20 mouse cellular contexts compared by ENCODE assay signal in the genomic region with DNA sequence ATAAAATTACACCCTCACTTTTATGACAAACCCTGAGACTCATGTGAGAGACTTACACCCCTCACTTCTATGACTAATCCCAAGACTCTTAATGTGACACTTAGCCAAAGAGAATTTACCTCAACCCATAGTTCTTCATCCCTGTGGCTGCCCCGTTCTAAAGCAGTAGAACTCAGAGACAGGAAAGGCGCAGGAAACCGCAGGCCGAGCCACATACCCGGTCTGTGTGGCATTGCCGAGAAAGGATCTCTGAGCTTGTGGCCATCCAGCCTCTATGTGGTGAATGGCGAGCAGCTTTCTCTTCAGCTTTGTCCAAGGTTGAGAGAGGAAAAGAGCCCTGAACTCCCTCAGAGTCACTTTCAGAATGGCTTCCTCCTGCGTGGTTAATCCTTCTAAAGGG.
A peak's percentile ranks its signal among the peaks of the same experiment; 100 is the strongest.
DNase-seq lines count a peak whose midpoint lies in the region; ATAC-seq and TF ChIP-seq lines count a peak whose summit lies in the region.
"Had no signal": no experiment of that assay in that cellular context is flagged by ENCODE, and none has a peak within 500 bp of the region (broad histone marks: within the 10 kb centered on the region; RNA-seq: fewer than 3 reads in every experiment).

No protein-coding gene starts in this region.

- TF ChIP-seq POLR2A in thymus, adult 2 months (IDR thresholded peaks at IDR 0.05; ENCODE audit: control insufficient read depth, extremely low read depth, insufficient read depth, low read length, poor library complexity): no peak

- ATAC-seq in common myeloid progenitor, adult 5-6 weeks (replicated peaks; ENCODE audit: low read depth, poor library complexity, severe bottlenecking): peak; percentile 85
- peak; percentile 70 for ATAC-seq in megakaryocyte progenitor cell, adult 5-6 weeks (replicated peaks; ENCODE audit: poor library complexity)
- ATAC-seq: forebrain, embryonic 16.5 days; inflammation-experienced regulatory T-cells, adult 6 months; lung, postnatal 0 days; midbrain, embryonic 16.5 days had no signal

- H3K4me3 ChIP-seq in gastrocnemius, adult 2 months: no peak overlapping the region
- H3K4me3 ChIP-seq in thymus, adult 2 months (ENCODE audit: control insufficient read depth, insufficient read depth, low read length): no peak overlapping the region
- H3K4me3 ChIP-seq: embryonic facial prominence, embryonic 15.5 days; limb, embryonic 12.5 days; liver, embryonic 15.5 days had no signal

- intact Hi-C loops in gastrocnemius, adult 2 months (cut with DNase I): no loop called here

- DNase-seq in gastrocnemius, adult 2 months: no peak
- no peak for DNase-seq in gastrocnemius, adult 8-10 months (ENCODE audit: low spot score in 2 of 2)
- peak; percentile 5 for DNase-seq in thymus, adult 2 months
- DNase-seq in thymus, postnatal 0 days (ENCODE audit: low spot score): no peak
- no peak for DNase-seq in spleen, postnatal 10 days (ENCODE audit: low spot score in 2 of 2)
- no peak for DNase-seq in cerebellum, adult 9-11 months
- DNase-seq: cerebellum, adult 11-12 months; cerebellum, postnatal 25 days; heart, postnatal 4 days; layer of hippocampus, adult 9-11 months; retina, postnatal 1 day had no signal

- H3K4me1 ChIP-seq in thymus, adult 2 months (replicated peaks; ENCODE audit: control insufficient read depth, insufficient read depth, low read length): 0 out of 2 replicates have a peak, but pooled peaks cover 2% of the 10 kb centered on the region
- H3K4me1 ChIP-seq: limb, embryonic 12.5 days; liver, embryonic 15.5 days had no signal

- TF ChIP-seq CTCF in gastrocnemius, adult 2 months (IDR thresholded peaks at IDR 0.05): no peak
- TF ChIP-seq CTCF in thymus, adult 2 months (IDR thresholded peaks at IDR 0.05; ENCODE audit: borderline replicate concordance, control insufficient read depth, extremely low read depth, insufficient read depth, low read length, poor library complexity): no peak

- 6% methylated on average over 8 of the region's 8 CpGs for WGBS in thymus, adult 2 months

- no peaks in the 10 kb centered on the region for H3K27me3 ChIP-seq in thymus, adult 2 months (ENCODE audit: control insufficient read depth, insufficient read depth, low read length)
- H3K27me3 ChIP-seq: embryonic facial prominence, embryonic 15.5 days; limb, embryonic 12.5 days; liver, embryonic 15.5 days had no signal

- no peaks in the 10 kb centered on the region for H3K36me3 ChIP-seq in thymus, adult 2 months (ENCODE audit: control insufficient read depth, insufficient read depth, low read length)
- H3K36me3 ChIP-seq: embryonic facial prominence, embryonic 15.5 days; limb, embryonic 12.5 days; liver, embryonic 15.5 days had no signal

- 0 out of 2 replicates have a peak overlapping the region, but pooled peaks have one; percentile 6 for H3K27ac ChIP-seq in gastrocnemius, adult 2 months
- no peak overlapping the region for H3K27ac ChIP-seq in thymus, adult 2 months (ENCODE audit: control insufficient read depth, insufficient read depth, low read length)
- H3K27ac ChIP-seq: embryonic facial prominence, embryonic 15.5 days; limb, embryonic 12.5 days; liver, embryonic 15.5 days had no signal
